Mouse (Mus musculus): ENCODE results near the gene Coil.

Coil gene

GRCm38 (mm10) chr11:88970202-88970732 is at the start of gene Coil:
Gene Coil (plus strand): TSS chr11:88970252.
- DNase-seq (ENCODE audit: low spot score in 2 of 2) = peak in 1 of 2 experiments; percentile 18

GRCm38 (mm10) chr11:88926566-88926965 is 43.5 kb upstream of the Coil start:
- DNase-seq (ENCODE audit: low spot score in 2 of 2) = no peak

GRCm38 (mm10) chr11:88931692-88932530 is 38.1 kb upstream of the Coil start:
- DNase-seq (ENCODE audit: low spot score in 2 of 2) = no peak

GRCm38 (mm10) chr11:88933030-88933429 is 37.0 kb upstream of the Coil start:
- DNase-seq (ENCODE audit: low spot score in 2 of 2) = no peak

- no peak for DNase-seq (ENCODE audit: low spot score in 2 of 2)
Observed at GRCm38 (mm10) chr11:88934089-88935000, 35.7 kb upstream of the Coil start.

GRCm38 (mm10) chr11:88937886-88938285 is 32.2 kb upstream of the Coil start:
- DNase-seq (ENCODE audit: low spot score in 2 of 2) = no peak

GRCm38 (mm10) chr11:88938770-88939169 is 31.3 kb upstream of the Coil start:
- DNase-seq (ENCODE audit: low spot score in 2 of 2) = no peak

- DNase-seq (ENCODE audit: low spot score in 2 of 2) = no peak
Observed at GRCm38 (mm10) chr11:88939634-88940033, 30.4 kb upstream of the Coil start.

GRCm38 (mm10) chr11:88941489-88941888 is 28.6 kb upstream of the Coil start:
- no peak for DNase-seq (ENCODE audit: low spot score in 2 of 2)

- DNase-seq (ENCODE audit: low spot score in 2 of 2) = no peak
Observed at GRCm38 (mm10) chr11:88945971-88946585, 24.0 kb upstream of the Coil start.

- DNase-seq (ENCODE audit: low spot score in 2 of 2) = no peak
Observed at GRCm38 (mm10) chr11:88948896-88949295, 21.2 kb upstream of the Coil start.

GRCm38 (mm10) chr11:88949802-88950639 is 20.0 kb upstream of the Coil start:
- DNase-seq (ENCODE audit: low spot score in 2 of 2) = no peak

- no peak for DNase-seq (ENCODE audit: low spot score in 2 of 2)
Observed at GRCm38 (mm10) chr11:88950640-88951250, 19.3 kb upstream of the Coil start.

- no peak for DNase-seq (ENCODE audit: low spot score in 2 of 2)
Observed at GRCm38 (mm10) chr11:88951576-88951975, 18.5 kb upstream of the Coil start.

GRCm38 (mm10) chr11:88952117-88952516 is 17.9 kb upstream of the Coil start:
- DNase-seq (ENCODE audit: low spot score in 2 of 2) = no peak

- no peak for DNase-seq (ENCODE audit: low spot score in 2 of 2)
Observed at GRCm38 (mm10) chr11:88953582-88953981, 16.5 kb upstream of the Coil start.

- no peak for DNase-seq (ENCODE audit: low spot score in 2 of 2)
Observed at GRCm38 (mm10) chr11:88954803-88955202, 15.2 kb upstream of the Coil start.

GRCm38 (mm10) chr11:88955217-88955969 is 14.7 kb upstream of the Coil start, which contains the start of gene Scpep1:
Gene Scpep1 (minus strand): TSS chr11:88955465.
- peak; percentile 92 to 97 for DNase-seq (ENCODE audit: low spot score in 2 of 2)

GRCm38 (mm10) chr11:88958851-88959250 is 11.2 kb upstream of the Coil start:
- no peak for DNase-seq (ENCODE audit: low spot score in 2 of 2)
